Mouse (Mus musculus) lung, adult 2 months (tissue): ENCODE measurements at regions not wholly inside any gene's neighbourhood (a gene's known extent, or its start where the extent isn't known, plus 50 kb on each side); places are given as distances from the start of the nearest gene placed in this dataset.

Source experiments
- DNase-seq: peaks from one replicate; pipeline ENCODE4 v3.0.0; 2022
- H3K4me1 ChIP-seq: fragments of 200-500 bp; 2 replicates; pipeline ENCODE4 v1.6.1; 2011; ENCODE audit warnings: low read length; ENCODE audit not compliant: control insufficient read depth, insufficient read depth
- H3K4me3 ChIP-seq: fragments of 200-500 bp; replicated peaks from 2 replicates; pipeline ENCODE3; 2011; ENCODE audit warnings: low read depth, mild to moderate bottlenecking, control low read depth, low read length; ENCODE audit errors: extremely low read depth
- CTCF ChIP-seq: fragments of 200-500 bp; IDR thresholded peaks from 2 replicates; pipeline ENCODE4 v1.5.1; 2011; ENCODE audit warnings: mild to moderate bottlenecking, low read length, control low read depth; ENCODE audit not compliant: insufficient read depth
- POLR2A ChIP-seq: fragments of 200-500 bp; IDR thresholded peaks from 2 replicates; pipeline ENCODE4 v1.6.1; 2011; ENCODE audit warnings: low read depth, mild to moderate bottlenecking, control low read depth, low read length, borderline replicate concordance; ENCODE audit errors: extremely low read depth
- WGBS: fragments of 180-500 bp; shearing (Covaris S2); methylation state at CpG from one replicate; pipeline ENCODE4 v1.1.7; 2018; 5-methylcytosine and 5-hydroxymethylcytosine counted together

GRCm38 (mm10) chr1:133981185-133981584, 55.9 kb upstream of the Fmod start:
- DNase-seq: no peak
- no peak overlapping the region for H3K4me3 ChIP-seq
- TF ChIP-seq CTCF (no peak), POLR2A (no peak)
- WGBS: 81% methylated on average over 4 of the region's 4 CpGs
- H3K4me1 ChIP-seq: peaks cover 5% of the 10 kb centered on the region

GRCm38 (mm10) chr1:133978271-133978988, 57.2 kb upstream of the Prelp start:
- WGBS: 21% methylated on average over 11 of the region's 11 CpGs
- DNase-seq: peak; percentile 36
- Histone ChIP-seq H3K4me1 (peaks cover 5% of the 10 kb centered on the region), H3K4me3 (no peak overlapping the region)
- TF ChIP-seq CTCF (no peak), POLR2A (no peak)

GRCm38 (mm10) chr1:133977260-133977659, 56.0 kb upstream of the Prelp start:
- DNase-seq: no peak
- WGBS: 66% methylated on average over 7 of the region's 7 CpGs
- H3K4me1 ChIP-seq: peaks cover 5% of the 10 kb centered on the region
- TF ChIP-seq CTCF (no peak), POLR2A (no peak)
- no peak overlapping the region for H3K4me3 ChIP-seq

GRCm38 (mm10) chr1:133973801-133974200, 52.6 kb upstream of the Prelp start:
- no peak overlapping the region for H3K4me3 ChIP-seq
- 69% methylated on average over 2 of the region's 2 CpGs for WGBS
- TF ChIP-seq POLR2A (no peak), CTCF (no peak)
- H3K4me1 ChIP-seq: peaks cover 5% of the 10 kb centered on the region
- DNase-seq: no peak

- H3K4me3 ChIP-seq: no peak overlapping the region
- no peak for DNase-seq
- TF ChIP-seq CTCF (no peak), POLR2A (no peak)
- WGBS: 54% methylated on average over 3 of the region's 3 CpGs
- H3K4me1 ChIP-seq: peaks cover 3% of the 10 kb centered on the region; the same call in 1 of the 2 replicates
Measured at GRCm38 (mm10) chr1:133971290-133971689, 50.1 kb upstream of the Prelp start.
